Comparison of ENCODE assay signal across 19 mouse cellular contexts in genomic region chr7:19696336-19696873, GRCm38 (mm10). TPM values are rescaled to one million over a fixed set of nuclear protein-coding genes. Genes with fewer than 3 reads are reported as not detected.
A peak's percentile ranks its signal among the peaks of the same experiment; 100 is the strongest.
DNase-seq lines count a peak whose midpoint lies in the region; ATAC-seq and TF ChIP-seq lines count a peak whose summit lies in the region.
"Had no signal": no experiment of that assay in that cellular context is flagged by ENCODE, and none has a peak within 500 bp of the region (broad histone marks: within the 10 kb centered on the region; RNA-seq: fewer than 3 reads in every experiment).

No protein-coding gene starts in this region.

- peak overlapping the region; percentile 98 for H3K27ac ChIP-seq in liver, postnatal 0 days (ENCODE audit: low read depth)
- H3K27ac ChIP-seq in intestine, embryonic 15.5 days = no peak overlapping the region
- H3K27ac ChIP-seq in cerebellum, adult 2 months (ENCODE audit: insufficient read depth, low read length) = no peak overlapping the region
- H3K27ac ChIP-seq: embryonic facial prominence, embryonic 12.5 days; gastrocnemius, adult 2 months; stomach, postnatal 0 days had no signal

- TF ChIP-seq POLR2A in cerebellum, adult 2 months (IDR thresholded peaks at IDR 0.05; ENCODE audit: borderline replicate concordance, insufficient read depth, low read length) = no peak

- peaks cover 46% of the 10 kb centered on the region for H3K4me1 ChIP-seq in megakaryocyte, embryonic 14.5 days
- peaks cover 65% of the 10 kb centered on the region for H3K4me1 ChIP-seq in liver, postnatal 0 days (ENCODE audit: insufficient read depth)
- H3K4me1 ChIP-seq in intestine, embryonic 15.5 days (replicated peaks) = peaks cover 58% of the 10 kb centered on the region
- 0 out of 2 replicates have a peak, but pooled peaks cover 4% of the 10 kb centered on the region for H3K4me1 ChIP-seq in cerebellum, adult 2 months (ENCODE audit: control insufficient read depth, insufficient read depth, low read length)

- ATAC-seq in megakaryocyte, adult 5-6 weeks (ENCODE audit: poor library complexity, severe bottlenecking) = no peak
- ATAC-seq in liver, postnatal 0 days = no peak
- ATAC-seq in intestine, embryonic 15.5 days = no peak
- ATAC-seq: forebrain, embryonic 14.5 days; inflammation-experienced regulatory T-cells, adult 6 months had no signal

- H3K36me3 ChIP-seq in megakaryocyte, embryonic 14.5 days (replicated peaks; ENCODE audit: low read length) = peaks cover 45% of the 10 kb centered on the region
- peaks cover 11% of the 10 kb centered on the region for H3K36me3 ChIP-seq in liver, postnatal 0 days (replicated peaks; ENCODE audit: insufficient read depth, low read length)
- no peaks in the 10 kb centered on the region for H3K36me3 ChIP-seq in intestine, embryonic 15.5 days

- TF ChIP-seq CTCF in liver, postnatal 0 days (IDR thresholded peaks at IDR 0.05; ENCODE audit: low read depth) = peak; percentile 12; the same call in 1 of the 2 replicates
- no peak for TF ChIP-seq CTCF in cerebellum, adult 2 months (IDR thresholded peaks at IDR 0.05; ENCODE audit: borderline replicate concordance, insufficient read depth, low read depth, low read length)

- 79% methylated on average over 34 of the region's 34 CpGs for WGBS in liver, postnatal 0 days (ENCODE audit: insufficient replicate concordance)
- WGBS in intestine, embryonic 15.5 days = 95% methylated on average over 34 of the region's 34 CpGs
- WGBS in cerebellum, adult 2 months = 96% methylated on average over 34 of the region's 34 CpGs

- TF ChIP-seq EP300 in liver, postnatal 0 days (IDR thresholded peaks at IDR 0.05; ENCODE audit: low read depth) = no peak

- H3K9ac ChIP-seq in liver, postnatal 0 days (replicated peaks) = peak overlapping the region; percentile 83
- no peak overlapping the region for H3K9ac ChIP-seq in intestine, embryonic 15.5 days
- H3K9ac ChIP-seq: embryonic facial prominence, embryonic 12.5 days had no signal

- H3K4me3 ChIP-seq in megakaryocyte, embryonic 14.5 days (replicated peaks) = peak overlapping the region; percentile 54
- peak overlapping the region; percentile 49 for H3K4me3 ChIP-seq in liver, postnatal 0 days (ENCODE audit: low read depth, low read length)
- no peak overlapping the region for H3K4me3 ChIP-seq in intestine, embryonic 15.5 days (replicated peaks)
- H3K4me3 ChIP-seq in cerebellum, adult 2 months (replicated peaks; ENCODE audit: insufficient read depth, low read depth, low read length) = no peak overlapping the region
- H3K4me3 ChIP-seq: embryonic facial prominence, embryonic 12.5 days had no signal

- peak; percentile 91 for DNase-seq in heart, adult 11 months
- no peak for DNase-seq in heart, adult 8-10 months (ENCODE audit: low spot score)
- peak; percentile 71 for DNase-seq in ZHBTc4 (ENCODE audit: low read depth, low spot score)
- peak; percentile 35 for DNase-seq in liver, postnatal 0 days
- DNase-seq in cerebellum, adult 2 months = no peak
- DNase-seq: cerebellum, postnatal 25 days; gastrocnemius, adult 2 months; kidney, postnatal 14 days had no signal

- H3K27me3 ChIP-seq in megakaryocyte, embryonic 14.5 days (replicated peaks) = peaks cover 66% of the 10 kb centered on the region
- H3K27me3 ChIP-seq in liver, postnatal 0 days (ENCODE audit: insufficient read depth, low read length) = no peaks in the 10 kb centered on the region
- no peaks in the 10 kb centered on the region for H3K27me3 ChIP-seq in intestine, embryonic 15.5 days (replicated peaks)
- H3K27me3 ChIP-seq in cerebellum, adult 2 months (ENCODE audit: control insufficient read depth, insufficient read depth, low read length) = no peaks in the 10 kb centered on the region
- H3K27me3 ChIP-seq: embryonic facial prominence, embryonic 12.5 days had no signal

- H3K4me2 ChIP-seq in liver, postnatal 0 days (ENCODE audit: low read depth, low read length) = peak overlapping the region; percentile 68
- H3K4me2 ChIP-seq in intestine, embryonic 15.5 days (replicated peaks) = no peak overlapping the region
- H3K4me2 ChIP-seq: embryonic facial prominence, embryonic 12.5 days had no signal

- peaks cover 22% of the 10 kb centered on the region for H3K9me3 ChIP-seq in megakaryocyte, embryonic 14.5 days
- no peaks in the 10 kb centered on the region for H3K9me3 ChIP-seq in liver, postnatal 0 days (ENCODE audit: low read length)
- H3K9me3 ChIP-seq in intestine, embryonic 15.5 days = no peaks in the 10 kb centered on the region

RNA-seq across cellular contexts. Expression of gene Apoe, which starts 2.6 kb away (rescaled TPM):
- 100 to 1,000 TPM; 172 to 309 (median 253) TPM for total RNA-seq in heart, adult 8-10 months (2022)
- polyA plus RNA-seq in megakaryocyte, embryonic 14.5 days (2012; ENCODE audit: insufficient read depth, low replicate concordance) = 302 and 6,452 TPM in 2 replicates
- 104 and 106 TPM in 2 replicates for total RNA-seq in megakaryocyte, adult 5-6 weeks (2015)
- total RNA-seq in megakaryocyte, adult 5-6 weeks (2017) = 609 and 642 TPM in 2 replicates
- polyA plus RNA-seq in liver, postnatal 0 days (2015; fragmentation: Nextera tagmentation; extraction: Ambion mirVana) = 20,006 and 20,209 TPM in 2 replicates
- polyA plus RNA-seq in intestine, embryonic 15.5 days (2015; fragmentation: Nextera tagmentation; extraction: Ambion mirVana) = 296 and 325 TPM in 2 replicates
- 2,800 and 2,936 TPM in 2 replicates for polyA plus RNA-seq in cerebellum, adult 2 months (2012; rRNA removed)

RNA-seq across cellular contexts. Expression of gene Apoc1, which starts 3.9 kb away (rescaled TPM):
- 1 to 10 TPM in 1 of 4 experiments, under 1 TPM in 1, not detected in 2; 0.98 to 1.1 TPM for total RNA-seq in heart, adult 8-10 months (2022)
- polyA plus RNA-seq in megakaryocyte, embryonic 14.5 days (2012; ENCODE audit: insufficient read depth, low replicate concordance) = 31.2 and 454 TPM in 2 replicates
- 3.8 and 7.8 TPM in 2 replicates for total RNA-seq in megakaryocyte, adult 5-6 weeks (2015)
- 4.2 and 15.8 TPM in 2 replicates for total RNA-seq in megakaryocyte, adult 5-6 weeks (2017)
- 5,234 and 5,457 TPM in 2 replicates for polyA plus RNA-seq in liver, postnatal 0 days (2015; fragmentation: Nextera tagmentation; extraction: Ambion mirVana)
- 27.1 and 34.7 TPM in 2 replicates for polyA plus RNA-seq in intestine, embryonic 15.5 days (2015; fragmentation: Nextera tagmentation; extraction: Ambion mirVana)
- 5.1 and 6.6 TPM in 2 replicates for polyA plus RNA-seq in cerebellum, adult 2 months (2012; rRNA removed)
- polyA plus RNA-seq: small intestine, adult 2 months had no signal

RNA-seq across cellular contexts. Expression of gene Apoc4, which starts 15.1 kb away (rescaled TPM):
- total RNA-seq in heart, adult 8-10 months (2022) = not detected
- polyA plus RNA-seq in megakaryocyte, embryonic 14.5 days (2012; ENCODE audit: insufficient read depth, low replicate concordance) = 7.1 and 10.7 TPM in 2 replicates
- total RNA-seq in megakaryocyte, adult 5-6 weeks (2015) = not detected in 2 replicates
- 0.04 TPM in 1 of 2 replicates, not detected in the other for total RNA-seq in megakaryocyte, adult 5-6 weeks (2017)
- 2,808 and 2,914 TPM in 2 replicates for polyA plus RNA-seq in liver, postnatal 0 days (2015; fragmentation: Nextera tagmentation; extraction: Ambion mirVana)
- polyA plus RNA-seq in intestine, embryonic 15.5 days (2015; fragmentation: Nextera tagmentation; extraction: Ambion mirVana) = 4.7 and 7.0 TPM in 2 replicates
- polyA plus RNA-seq in cerebellum, adult 2 months (2012; rRNA removed) = not detected in 2 replicates
- total RNA-seq: gastrocnemius, adult 2 months; left cerebral cortex, adult 18-20 months had no signal
- polyA plus RNA-seq: embryonic facial prominence, embryonic 12.5 days; forebrain, embryonic 14.5 days had no signal

RNA-seq across cellular contexts. Expression of gene Gm44805, which starts 15.2 kb away (rescaled TPM):
- total RNA-seq in heart, adult 8-10 months (2022) = not detected
- not detected in 2 replicates for polyA plus RNA-seq in megakaryocyte, embryonic 14.5 days (2012; ENCODE audit: insufficient read depth, low replicate concordance)
- not detected in 2 replicates for total RNA-seq in megakaryocyte, adult 5-6 weeks (2015)
- not detected in 2 replicates for total RNA-seq in megakaryocyte, adult 5-6 weeks (2017)
- 187 and 234 TPM in 2 replicates for polyA plus RNA-seq in liver, postnatal 0 days (2015; fragmentation: Nextera tagmentation; extraction: Ambion mirVana)
- polyA plus RNA-seq in intestine, embryonic 15.5 days (2015; fragmentation: Nextera tagmentation; extraction: Ambion mirVana) = 0.71 and 1.2 TPM in 2 replicates
- not detected in 2 replicates for polyA plus RNA-seq in cerebellum, adult 2 months (2012; rRNA removed)
- total RNA-seq: gastrocnemius, adult 2 months; left cerebral cortex, adult 18-20 months had no signal
- polyA plus RNA-seq: embryonic facial prominence, embryonic 12.5 days; forebrain, embryonic 14.5 days; heart, postnatal 0 days; inflammation-experienced regulatory T-cells, adult 6 months; limb, embryonic 14.5 days; stomach, postnatal 0 days had no signal

RNA-seq across cellular contexts. Expression of gene Apoc2, which starts 18.7 kb away (rescaled TPM):
- under 1 TPM in 1 of 4 experiments, not detected in 3; 0.92 TPM for total RNA-seq in heart, adult 8-10 months (2022)
- polyA plus RNA-seq in megakaryocyte, embryonic 14.5 days (2012; ENCODE audit: insufficient read depth, low replicate concordance) = 114 TPM in 1 of 2 replicates, not detected in the other
- total RNA-seq in megakaryocyte, adult 5-6 weeks (2015) = 90.8 and 107 TPM in 2 replicates
- total RNA-seq in megakaryocyte, adult 5-6 weeks (2017) = 79.2 and 97.6 TPM in 2 replicates
- 2,864 and 3,070 TPM in 2 replicates for polyA plus RNA-seq in liver, postnatal 0 days (2015; fragmentation: Nextera tagmentation; extraction: Ambion mirVana)
- polyA plus RNA-seq in intestine, embryonic 15.5 days (2015; fragmentation: Nextera tagmentation; extraction: Ambion mirVana) = 164 and 258 TPM in 2 replicates
- polyA plus RNA-seq in cerebellum, adult 2 months (2012; rRNA removed) = not detected in 2 replicates
- total RNA-seq: gastrocnemius, adult 2 months; left cerebral cortex, adult 18-20 months had no signal
- polyA plus RNA-seq: forebrain, embryonic 14.5 days; inflammation-experienced regulatory T-cells, adult 6 months had no signal

Comparison
In these comparisons a context has a peak if more than half of its experiments do, and no peak if none do; other contexts are left out.
1. DNase-seq: peak in heart, adult 11 months (single experiment), ZHBTc4 (single experiment) and liver, postnatal 0 days (single experiment); none in heart, adult 8-10 months (single experiment) and cerebellum, adult 2 months (0 of 2).
2. H3K4me3 ChIP-seq: peak in megakaryocyte, embryonic 14.5 days (single experiment) and liver, postnatal 0 days (single experiment); none in intestine, embryonic 15.5 days (single experiment) and cerebellum, adult 2 months (single experiment).
3. RNA of gene Apoc4, which starts 15.1 kb away (polyA plus RNA-seq): 2,808 to 2,914 TPM in liver, postnatal 0 days; 7.1 to 10.7 TPM in megakaryocyte, embryonic 14.5 days, 4.7 to 7.0 TPM in intestine, embryonic 15.5 days and not detected in cerebellum, adult 2 months; every median in the first group is over 100 times any median in the second.